Mouse (Mus musculus): Measurements from ENCODE around the gene Lama5. TPM values are rescaled to one million over a fixed set of nuclear protein-coding genes. Genes with fewer than 3 reads are reported as not detected.

Gene Lama5
- total RNA-seq, 1 experiment = 291 TPM

DNA sequence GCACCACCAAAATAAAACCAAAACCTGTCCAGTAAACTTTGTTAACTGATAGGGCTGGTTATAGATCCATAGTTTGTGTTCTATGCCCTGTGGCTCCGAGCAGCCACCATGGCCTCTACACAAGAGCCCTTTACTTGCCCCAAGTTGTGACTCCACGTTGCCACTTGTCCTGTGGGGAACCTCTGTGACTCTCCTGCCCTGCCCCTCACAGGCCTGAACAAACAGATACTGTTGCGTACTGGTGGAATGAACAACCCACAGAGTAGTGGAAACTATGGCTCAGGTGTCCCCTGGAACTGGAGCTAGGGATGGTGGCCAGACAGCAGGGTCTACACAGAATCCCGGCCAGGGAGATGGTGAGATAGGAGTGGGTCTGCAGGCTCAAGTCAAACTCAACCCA lies 10.1 kb upstream of the Lama5 start:
- H3K9me3 ChIP-seq (ENCODE audit: control insufficient read depth, insufficient read depth, low read depth, low read length) = no peaks in the 10 kb centered on the region
- H3K4me3 ChIP-seq (ENCODE audit: insufficient read depth in 1 of 2, low read depth in 1 of 2, low read length in 2 of 2, poor library complexity in 1 of 2, severe bottlenecking in 1 of 2) = peak overlapping the region; percentile 19 to 26; a peak in 2 of 4 replicates
- H3K9ac ChIP-seq (ENCODE audit: insufficient read depth, low read depth, low read length, poor library complexity, severe bottlenecking) = peak overlapping the region; percentile 75; the same call in 1 of the 2 replicates
- in situ Hi-C loops (cut with MboI; ENCODE audit: low sequenced_read_pairs in 2 of 2, unreplicated experiment in 2 of 2) = no loop called here
- no peak for DNase-seq (ENCODE audit: low read depth, low spot score)
- H3K36me3 ChIP-seq (ENCODE audit: control insufficient read depth, insufficient read depth, low read length, poor library complexity, severe bottlenecking) = no peaks in the 10 kb centered on the region
- H3K4me1 ChIP-seq (ENCODE audit: control insufficient read depth in 2 of 2, insufficient read depth in 2 of 2, low read length in 2 of 2, poor library complexity in 1 of 2) = peaks cover 12 to 36% of the 10 kb centered on the region in 2 experiments
- TF ChIP-seq HCFC1 (IDR thresholded peaks at IDR 0.05; ENCODE audit: borderline replicate concordance, insufficient read depth, low read length) (no peak), ZNF384 (IDR thresholded peaks at IDR 0.05; ENCODE audit: low read depth, low read length) (no peak), CHD2 (IDR thresholded peaks at IDR 0.05; ENCODE audit: low read depth, low read length) (no peak), MAFK (IDR thresholded peaks at IDR 0.05; ENCODE audit: insufficient read depth, low read depth, low read length) (no peak), ZC3H11A (IDR thresholded peaks at IDR 0.05; ENCODE audit: borderline replicate concordance, low read depth, low read length) (no peak)
- peak overlapping the region; percentile 94 for H3K27ac ChIP-seq (ENCODE audit: insufficient read depth, low read depth, low read length, poor library complexity, severe bottlenecking)

DNA sequence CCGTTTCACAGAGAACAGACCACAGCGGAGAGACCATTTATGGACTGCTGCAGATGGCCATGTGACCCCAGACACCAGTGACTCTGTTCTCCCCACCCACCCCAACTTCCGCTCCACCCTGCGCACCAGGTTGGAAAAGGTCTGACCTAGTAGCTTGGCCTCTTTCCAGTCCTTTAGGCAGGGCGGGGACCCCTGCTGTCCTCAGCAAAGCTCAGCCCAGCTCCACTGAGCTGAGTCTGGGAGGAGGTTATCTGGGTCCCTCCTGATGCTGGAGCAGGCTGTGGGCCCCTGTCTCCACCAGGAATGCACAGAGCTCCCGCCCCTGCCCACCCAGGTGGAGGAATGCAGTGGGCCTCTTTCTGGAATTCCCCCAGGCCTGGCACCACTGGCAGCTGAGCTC lies 9.3 kb upstream of the Lama5 start:
- Histone ChIP-seq H3K4me3 (ENCODE audit: insufficient read depth in 1 of 2, low read depth in 1 of 2, low read length in 2 of 2, poor library complexity in 1 of 2, severe bottlenecking in 1 of 2) (peak overlapping the region; percentile 50 to 55), H3K4me1 (ENCODE audit: control insufficient read depth in 2 of 2, insufficient read depth in 2 of 2, low read length in 2 of 2, poor library complexity in 1 of 2) (peaks cover 12 to 43% of the 10 kb centered on the region in 2 experiments), H3K9ac (ENCODE audit: insufficient read depth, low read depth, low read length, poor library complexity, severe bottlenecking) (peak overlapping the region; percentile 75), H3K27ac (ENCODE audit: insufficient read depth, low read depth, low read length, poor library complexity, severe bottlenecking) (peak overlapping the region; percentile 94), H3K36me3 (ENCODE audit: control insufficient read depth, insufficient read depth, low read length, poor library complexity, severe bottlenecking) (no peaks in the 10 kb centered on the region), H3K9me3 (ENCODE audit: control insufficient read depth, insufficient read depth, low read depth, low read length) (no peaks in the 10 kb centered on the region)
- in situ Hi-C loops (cut with MboI; ENCODE audit: low sequenced_read_pairs in 2 of 2, unreplicated experiment in 2 of 2) = no loop called here
- TF ChIP-seq HCFC1 (IDR thresholded peaks at IDR 0.05; ENCODE audit: borderline replicate concordance, insufficient read depth, low read length) (no peak), CHD2 (IDR thresholded peaks at IDR 0.05; ENCODE audit: low read depth, low read length) (no peak), ZC3H11A (IDR thresholded peaks at IDR 0.05; ENCODE audit: borderline replicate concordance, low read depth, low read length) (no peak), MAFK (IDR thresholded peaks at IDR 0.05; ENCODE audit: insufficient read depth, low read depth, low read length) (no peak), ZNF384 (IDR thresholded peaks at IDR 0.05; ENCODE audit: low read depth, low read length) (no peak)
- DNase-seq (ENCODE audit: low read depth, low spot score) = no peak

DNA sequence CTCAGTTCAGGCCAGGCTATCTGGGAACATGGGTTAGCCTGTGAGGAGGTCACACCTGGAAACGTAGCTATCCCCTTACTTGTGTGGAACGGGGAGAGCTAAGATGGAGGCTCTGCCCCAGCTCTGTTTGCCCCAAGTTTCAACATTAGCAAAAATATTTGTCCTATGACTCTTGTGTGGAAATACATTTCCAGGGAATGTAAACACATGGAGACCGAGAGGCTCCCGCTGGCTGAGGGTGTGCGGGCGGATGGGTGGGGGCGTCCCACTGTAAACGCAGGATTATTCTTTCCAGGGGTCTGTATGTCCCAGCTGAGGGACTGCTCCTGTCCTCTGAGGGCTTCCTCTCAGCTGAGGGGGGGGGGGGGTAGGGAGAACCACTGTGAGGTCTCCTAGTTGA lies 8.7 kb upstream of the Lama5 start:
- Histone ChIP-seq H3K27ac (ENCODE audit: insufficient read depth, low read depth, low read length, poor library complexity, severe bottlenecking) (peak overlapping the region; percentile 94), H3K9ac (ENCODE audit: insufficient read depth, low read depth, low read length, poor library complexity, severe bottlenecking) (peak overlapping the region; percentile 75), H3K36me3 (ENCODE audit: control insufficient read depth, insufficient read depth, low read length, poor library complexity, severe bottlenecking) (no peaks in the 10 kb centered on the region), H3K9me3 (ENCODE audit: control insufficient read depth, insufficient read depth, low read depth, low read length) (no peaks in the 10 kb centered on the region), H3K4me1 (ENCODE audit: control insufficient read depth in 2 of 2, insufficient read depth in 2 of 2, low read length in 2 of 2, poor library complexity in 1 of 2) (peaks cover 12 to 43% of the 10 kb centered on the region in 2 experiments), H3K4me3 (ENCODE audit: insufficient read depth in 1 of 2, low read depth in 1 of 2, low read length in 2 of 2, poor library complexity in 1 of 2, severe bottlenecking in 1 of 2) (peak overlapping the region; percentile 50 to 55)
- in situ Hi-C loops (cut with MboI; ENCODE audit: low sequenced_read_pairs in 2 of 2, unreplicated experiment in 2 of 2) = no loop called here
- DNase-seq (ENCODE audit: low read depth, low spot score) = no peak
- TF ChIP-seq ZNF384 (IDR thresholded peaks at IDR 0.05; ENCODE audit: low read depth, low read length) (no peak), MAFK (IDR thresholded peaks at IDR 0.05; ENCODE audit: insufficient read depth, low read depth, low read length) (no peak), ZC3H11A (IDR thresholded peaks at IDR 0.05; ENCODE audit: borderline replicate concordance, low read depth, low read length) (no peak)

DNA sequence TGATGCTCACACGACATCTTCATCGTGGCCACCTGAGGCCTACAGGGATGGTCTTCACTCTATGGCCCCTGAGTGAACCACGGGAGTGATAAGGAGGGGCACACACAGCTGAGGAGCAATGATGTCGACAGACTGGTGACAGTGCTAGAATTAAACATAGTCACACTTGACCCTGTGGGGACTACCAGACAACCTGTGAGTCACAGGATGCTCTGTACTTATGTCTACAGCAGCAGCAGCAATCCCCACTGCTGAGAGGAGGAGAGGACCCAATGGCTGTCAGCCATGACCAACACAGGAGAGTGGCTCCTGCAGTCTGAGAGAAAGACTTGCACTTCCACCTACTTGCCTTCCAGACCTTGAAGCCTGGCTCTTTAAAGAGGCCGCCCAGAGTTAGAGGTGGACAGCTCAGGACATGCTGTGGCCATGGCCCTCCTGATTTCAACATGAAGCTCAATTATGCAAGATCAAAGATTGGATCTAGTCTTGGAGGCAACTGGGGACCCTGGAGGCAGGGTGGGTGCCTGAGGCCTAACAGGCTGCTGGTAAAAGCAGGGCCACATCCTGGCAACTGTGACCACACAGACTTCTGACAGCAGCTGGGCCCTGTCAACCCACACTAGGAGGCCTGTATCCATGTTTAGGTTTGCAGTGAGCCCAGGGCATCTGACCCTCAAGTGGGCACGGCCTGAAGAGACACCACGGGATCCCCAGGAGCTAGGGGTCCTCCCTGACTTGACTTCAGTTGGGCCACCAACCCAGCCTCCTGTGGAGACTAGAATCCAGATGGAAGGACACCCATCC lies 7.6 kb upstream of the Lama5 start:
- Histone ChIP-seq H3K4me3 (ENCODE audit: insufficient read depth in 1 of 2, low read depth in 1 of 2, low read length in 2 of 2, poor library complexity in 1 of 2, severe bottlenecking in 1 of 2) (no peak overlapping the region), H3K9me3 (ENCODE audit: control insufficient read depth, insufficient read depth, low read depth, low read length) (no peaks in the 10 kb centered on the region), H3K36me3 (ENCODE audit: control insufficient read depth, insufficient read depth, low read length, poor library complexity, severe bottlenecking) (no peaks in the 10 kb centered on the region), H3K4me1 (ENCODE audit: control insufficient read depth in 2 of 2, insufficient read depth in 2 of 2, low read length in 2 of 2, poor library complexity in 1 of 2) (peaks cover 11 to 49% of the 10 kb centered on the region in 2 experiments; a peak in 3 of 4 replicates), H3K9ac (ENCODE audit: insufficient read depth, low read depth, low read length, poor library complexity, severe bottlenecking) (no peak overlapping the region), H3K27ac (ENCODE audit: insufficient read depth, low read depth, low read length, poor library complexity, severe bottlenecking) (no peak overlapping the region)
- TF ChIP-seq CHD2 (IDR thresholded peaks at IDR 0.05; ENCODE audit: low read depth, low read length) (no peak), MAFK (IDR thresholded peaks at IDR 0.05; ENCODE audit: insufficient read depth, low read depth, low read length) (no peak), ZNF384 (IDR thresholded peaks at IDR 0.05; ENCODE audit: low read depth, low read length) (no peak), HCFC1 (IDR thresholded peaks at IDR 0.05; ENCODE audit: borderline replicate concordance, insufficient read depth, low read length) (no peak), ZC3H11A (IDR thresholded peaks at IDR 0.05; ENCODE audit: borderline replicate concordance, low read depth, low read length) (no peak)
- DNase-seq (ENCODE audit: low read depth, low spot score) = no peak
- in situ Hi-C loops (cut with MboI; ENCODE audit: low sequenced_read_pairs in 2 of 2, unreplicated experiment in 2 of 2) = no loop called here
